Mouse (Mus musculus): ENCODE data around the gene Slc38a8.

The Slc38a8 gene

DNA sequence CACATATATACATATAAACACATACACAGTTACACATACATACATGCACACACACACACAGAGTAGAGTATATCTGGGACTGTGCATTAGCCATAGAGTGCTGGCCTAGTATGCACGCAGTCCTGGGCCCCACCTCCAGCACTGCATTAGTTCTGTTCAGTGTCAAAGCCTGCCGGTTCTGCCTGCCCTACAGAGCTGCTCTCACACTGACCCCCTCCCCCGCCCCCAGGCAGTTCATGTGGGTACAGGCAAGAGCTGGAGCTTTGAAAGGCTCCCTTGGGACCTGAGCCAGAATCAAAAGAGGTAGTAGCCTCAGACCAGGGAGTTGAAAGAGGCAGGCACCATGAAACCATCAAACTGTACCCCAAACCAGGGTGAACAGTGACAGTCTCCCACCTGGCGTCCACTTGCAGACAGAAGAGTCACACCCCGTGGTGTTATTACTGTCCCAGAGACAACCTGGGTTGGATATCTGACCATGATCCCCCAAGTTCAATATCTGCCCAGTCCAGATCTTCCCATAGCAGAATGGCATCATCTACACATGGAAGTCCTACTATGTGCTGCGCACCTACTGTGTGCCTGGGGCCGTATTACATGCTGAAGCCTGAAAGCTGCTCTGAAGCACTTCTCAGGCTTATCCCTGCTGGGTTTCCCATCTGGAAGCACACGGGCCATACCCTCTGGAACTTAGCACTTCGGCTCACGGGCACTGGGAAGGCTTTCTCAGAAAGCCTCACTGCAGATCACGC, 17.2 kb downstream of the Slc38a8 start:
- no peak for DNase-seq

DNA sequence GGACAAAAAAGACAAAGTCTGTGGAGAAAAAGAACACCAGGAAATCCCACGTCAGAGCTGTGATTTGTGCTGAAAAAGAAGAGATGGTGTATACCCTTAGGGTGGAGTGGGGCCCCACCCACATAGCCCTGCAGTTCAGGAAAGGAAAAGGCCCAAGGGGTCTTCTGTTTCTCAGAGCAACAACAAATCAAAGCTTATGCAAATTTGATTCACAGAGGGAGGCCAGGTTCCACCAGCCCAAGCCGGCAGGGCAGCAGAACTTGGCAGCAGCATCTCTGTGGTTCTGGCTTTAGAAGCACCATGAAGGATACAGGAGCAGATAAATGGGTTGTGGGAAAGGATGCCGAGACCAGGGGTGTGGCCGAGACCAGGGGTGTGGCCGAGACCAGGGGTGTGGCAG, 22.8 kb downstream of the Slc38a8 start:
- DNase-seq, result no peak

DNA sequence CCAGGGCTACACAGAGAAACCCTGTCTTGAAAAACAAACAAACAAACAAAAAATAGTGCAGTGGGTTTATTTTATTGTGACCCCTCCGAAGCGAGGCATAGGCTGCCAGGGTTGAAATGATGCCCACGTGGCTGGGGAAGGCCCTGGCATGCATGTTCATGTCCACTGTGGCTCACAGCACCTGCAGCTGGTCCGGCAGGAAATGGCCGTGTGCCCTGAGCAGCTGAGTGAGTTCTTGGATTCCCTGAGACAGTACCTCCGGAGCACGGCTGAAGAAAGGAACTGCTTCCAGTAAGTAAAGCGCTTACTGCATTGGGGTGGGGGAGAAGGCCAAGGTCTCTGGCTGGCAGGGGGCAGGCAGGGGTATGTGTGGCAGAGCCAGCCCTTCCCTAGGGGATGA, 33.4 kb downstream of the Slc38a8 start:
- DNase-seq, result no peak

DNA sequence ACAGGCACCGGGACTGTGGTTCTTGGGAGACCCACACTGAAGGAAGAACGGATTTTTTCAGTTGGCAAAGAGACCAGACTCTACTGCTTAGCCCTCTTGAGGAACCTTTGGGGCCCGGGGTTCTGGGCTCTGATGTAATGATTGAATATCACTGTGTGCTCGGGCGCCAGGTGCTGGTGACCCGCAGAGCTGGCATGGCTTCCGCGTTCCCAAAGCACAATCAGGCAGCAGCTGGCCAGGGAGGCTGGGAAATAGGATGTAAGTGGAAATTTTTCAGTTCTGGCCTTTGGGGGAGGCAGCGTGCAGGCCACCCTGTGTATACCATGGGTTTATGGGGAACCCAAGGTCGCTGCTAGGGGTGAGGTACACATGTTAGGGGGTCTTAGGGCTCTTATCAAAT, 34.7 kb downstream of the Slc38a8 start:
- no peak for DNase-seq

DNA sequence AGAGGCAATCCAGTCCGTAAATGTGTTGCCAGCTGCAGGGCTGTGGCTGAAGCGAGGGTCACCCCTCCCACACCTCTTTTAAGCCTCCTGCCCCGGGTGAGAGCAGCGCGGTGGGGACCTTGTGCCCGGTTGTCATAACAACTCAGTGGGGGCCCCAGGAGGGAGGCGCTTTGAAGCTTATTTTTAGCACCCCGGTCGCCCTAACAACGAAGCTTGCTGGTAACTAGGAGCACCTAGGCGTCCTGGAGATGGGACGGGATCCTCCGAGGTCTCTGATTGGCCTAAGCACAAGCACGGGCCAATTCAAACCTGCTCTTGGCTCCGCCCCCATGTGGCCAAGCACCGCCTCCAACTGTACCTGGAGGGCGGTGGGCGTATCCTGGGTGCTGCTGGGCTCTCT, 35.4 kb downstream of the Slc38a8 start:
- DNase-seq, result no peak

DNA sequence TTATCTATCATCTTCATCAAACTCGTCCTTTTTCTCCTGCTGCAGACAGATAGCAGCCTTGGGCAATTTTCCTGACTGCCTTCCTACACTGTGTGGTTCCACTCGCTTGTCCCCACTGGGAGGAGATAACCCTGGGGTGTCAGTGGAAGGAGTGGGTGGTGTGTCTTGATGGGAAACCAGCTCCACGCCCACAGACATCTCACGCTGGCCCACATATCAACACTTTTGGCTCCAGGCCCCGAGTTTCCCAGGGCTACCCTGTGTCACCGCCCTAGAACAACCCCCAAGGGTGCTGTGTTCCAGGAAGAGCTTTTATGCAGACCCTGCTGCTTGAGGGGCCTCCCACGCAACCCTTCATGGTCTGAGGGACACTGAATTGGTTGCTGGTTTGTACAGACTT, 37.8 kb downstream of the Slc38a8 start:
- no peak for DNase-seq

DNA sequence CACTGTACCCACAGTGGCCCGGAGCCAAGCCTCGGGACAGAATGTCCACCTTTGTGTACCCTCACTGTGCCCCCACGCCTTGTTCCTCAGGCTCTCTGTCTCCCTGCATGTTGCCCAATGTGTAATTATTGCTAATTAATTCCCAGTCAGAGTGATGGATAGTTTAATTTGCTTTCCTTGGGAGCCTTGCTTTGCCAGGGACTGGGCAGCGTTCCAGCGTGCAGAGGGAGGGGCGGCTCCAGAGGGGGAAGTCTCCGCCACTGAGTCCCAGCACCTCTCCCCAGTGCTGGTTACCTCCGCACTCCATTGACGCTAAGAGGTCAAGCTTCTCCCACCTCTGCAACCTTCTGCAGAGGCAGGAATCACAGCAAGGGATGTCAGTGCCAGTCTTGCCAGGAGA, 40.1 kb downstream of the Slc38a8 start:
- no peak for DNase-seq

DNA sequence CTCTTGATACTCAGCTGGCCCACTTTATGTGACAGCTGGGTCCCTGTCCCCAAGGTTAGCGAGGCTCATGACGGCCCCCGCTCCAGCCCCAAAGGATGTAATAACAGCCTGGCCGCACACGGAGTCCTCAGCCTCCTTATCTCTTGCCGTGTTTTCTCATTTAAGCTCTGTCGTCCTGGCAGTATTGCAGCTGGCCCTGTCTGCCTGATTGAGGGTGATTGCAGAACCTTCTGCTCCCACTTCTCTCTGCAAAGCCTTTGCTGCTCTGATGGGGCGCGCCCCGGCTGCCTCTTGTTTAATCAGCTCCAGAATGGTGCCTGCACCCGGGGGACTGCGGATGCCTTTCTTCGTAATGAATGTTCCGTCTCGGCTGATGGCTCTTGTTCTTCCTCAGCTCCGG, 41.8 kb downstream of the Slc38a8 start:
- no peak for DNase-seq

DNA sequence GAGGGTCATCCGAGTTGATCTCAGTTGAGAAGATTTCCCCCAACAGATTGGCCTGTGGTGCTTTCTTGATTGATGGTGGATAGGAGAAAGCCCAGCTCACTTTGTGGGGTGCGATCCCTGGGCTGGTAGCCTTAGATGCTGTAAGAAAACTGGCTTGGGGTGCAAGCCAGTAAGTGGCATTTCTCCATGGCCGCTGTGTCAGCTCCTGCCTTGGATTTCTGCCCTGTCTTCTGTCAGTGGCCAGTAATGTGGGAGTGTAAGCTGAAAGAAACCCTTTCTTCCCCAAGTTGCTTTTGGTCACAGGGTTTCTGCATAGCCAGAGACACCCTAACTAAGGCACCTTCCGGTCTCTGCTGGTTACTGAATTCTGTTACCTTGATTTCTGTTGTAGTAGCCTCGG, 45.5 kb downstream of the Slc38a8 start:
- DNase-seq, result no peak

DNA sequence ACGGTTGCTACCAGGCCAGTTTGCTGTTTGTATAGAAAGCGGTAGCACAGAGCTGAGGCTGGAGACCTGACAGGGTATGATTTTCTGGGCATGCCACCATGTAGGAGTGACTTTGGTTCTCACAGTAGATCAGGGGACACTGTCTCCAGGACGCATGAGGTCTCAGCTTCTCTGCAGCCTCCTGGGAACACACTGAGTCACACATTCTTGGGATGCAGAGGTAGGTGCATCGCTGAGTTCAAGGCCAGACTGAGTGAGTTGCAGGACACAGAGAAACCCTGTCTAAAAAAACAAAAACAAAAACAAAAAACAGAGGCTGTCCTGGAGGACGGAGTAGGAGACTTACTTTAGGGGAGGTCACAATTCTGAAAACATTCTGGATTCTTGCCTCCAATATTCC, 48.6 kb downstream of the Slc38a8 start:
- no peak for DNase-seq

DNA sequence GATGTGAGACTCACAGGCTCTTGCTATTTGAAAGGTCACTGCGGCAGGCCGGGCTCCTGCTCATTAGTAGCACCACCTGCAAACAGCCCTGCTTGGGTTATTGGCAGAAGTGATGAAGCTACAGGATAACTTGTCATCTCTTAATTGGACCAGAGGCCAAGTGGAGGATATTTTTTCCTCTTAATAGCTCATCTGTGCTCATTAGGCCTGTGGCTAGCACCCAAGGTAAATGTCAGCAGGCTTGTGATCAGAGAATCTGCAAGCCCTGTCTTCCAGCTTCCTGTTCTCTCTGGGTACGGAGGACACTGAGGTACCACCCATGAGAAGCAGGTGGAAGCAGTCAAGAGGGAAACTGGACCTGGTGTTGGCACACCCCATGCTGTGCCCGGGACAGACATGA, 50.4 kb downstream of the Slc38a8 start:
- no peak for DNase-seq

DNA sequence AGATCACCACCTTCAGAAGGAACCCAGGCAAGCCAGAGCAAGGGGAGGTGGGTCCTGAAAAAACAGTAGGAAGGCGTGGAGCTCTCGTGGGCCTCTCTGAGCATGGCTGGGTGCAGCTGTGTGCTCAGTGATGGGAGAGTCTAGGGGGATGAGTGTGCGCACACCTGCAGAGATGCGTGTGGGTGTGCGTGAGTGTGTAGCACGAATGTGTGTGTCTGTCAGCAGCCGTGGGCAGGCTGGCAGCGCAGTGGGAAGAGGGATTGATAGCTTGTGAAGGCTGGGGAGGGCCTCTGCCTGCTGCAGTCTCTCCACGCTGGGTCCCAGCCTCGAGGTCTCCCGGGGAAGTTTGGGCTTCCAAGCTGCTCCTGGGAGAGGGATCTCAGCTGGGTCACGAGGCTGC, 51.9 kb downstream of the Slc38a8 start:
- DNase-seq, result no peak

DNA sequence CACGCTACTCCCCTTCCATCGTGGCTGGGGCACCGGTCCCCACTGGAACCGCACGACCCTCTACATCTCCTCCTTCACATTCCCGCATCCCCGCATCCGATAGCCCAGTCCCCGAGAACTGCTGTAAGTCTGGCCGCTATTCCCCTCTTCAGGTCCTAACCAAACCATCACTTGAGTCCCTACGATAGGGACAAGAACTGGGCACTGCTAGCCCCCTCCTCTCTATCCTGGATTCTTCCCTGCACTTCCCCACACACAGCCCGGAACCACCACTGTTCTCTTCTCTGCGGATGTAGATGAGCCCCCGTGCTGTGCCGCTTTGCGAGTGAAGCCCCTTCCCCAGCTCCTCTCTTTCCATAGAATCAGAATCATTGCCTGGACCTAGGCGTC, 53.7 kb downstream of the Slc38a8 start:
- DNase-seq, result no peak

DNA sequence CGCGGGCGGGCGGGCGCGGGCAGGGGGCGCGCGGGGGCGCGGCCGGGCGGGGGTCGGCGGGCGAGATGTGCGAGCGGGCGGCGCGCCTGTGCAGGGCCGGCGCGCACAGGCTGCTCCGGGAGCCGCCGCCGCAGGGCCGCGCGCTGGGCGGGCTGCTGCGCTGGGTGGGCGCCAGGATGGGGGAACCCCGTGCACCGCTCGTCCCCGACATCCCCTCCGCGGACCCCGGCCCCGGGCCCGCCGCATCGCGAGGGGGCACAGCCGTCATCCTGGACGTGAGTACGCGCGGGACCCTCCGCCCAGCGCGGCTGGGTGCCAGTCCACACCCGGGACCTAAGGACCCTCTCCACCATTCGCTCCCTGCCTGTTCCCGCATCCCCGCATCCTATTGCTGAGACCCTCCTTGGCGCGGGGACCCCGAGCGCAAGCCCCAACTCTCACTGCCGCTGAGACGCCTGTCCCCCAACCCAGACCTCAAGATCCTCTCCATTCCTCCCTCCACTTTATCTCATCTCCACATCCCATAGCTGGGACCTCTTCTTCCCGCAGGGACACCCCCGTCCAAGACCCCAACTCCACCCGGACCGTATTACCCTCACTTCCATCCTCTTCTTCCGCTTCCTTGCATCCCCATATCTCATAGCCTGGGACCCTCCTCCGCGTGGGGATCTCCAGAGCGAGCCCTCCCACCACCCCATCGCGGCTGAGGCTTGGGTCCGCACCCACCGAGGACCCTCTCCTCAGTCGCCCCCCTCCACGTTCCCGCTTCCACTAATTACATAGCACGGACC, 54.3 kb downstream of the Slc38a8 start:
- DNase-seq, result no peak

DNA sequence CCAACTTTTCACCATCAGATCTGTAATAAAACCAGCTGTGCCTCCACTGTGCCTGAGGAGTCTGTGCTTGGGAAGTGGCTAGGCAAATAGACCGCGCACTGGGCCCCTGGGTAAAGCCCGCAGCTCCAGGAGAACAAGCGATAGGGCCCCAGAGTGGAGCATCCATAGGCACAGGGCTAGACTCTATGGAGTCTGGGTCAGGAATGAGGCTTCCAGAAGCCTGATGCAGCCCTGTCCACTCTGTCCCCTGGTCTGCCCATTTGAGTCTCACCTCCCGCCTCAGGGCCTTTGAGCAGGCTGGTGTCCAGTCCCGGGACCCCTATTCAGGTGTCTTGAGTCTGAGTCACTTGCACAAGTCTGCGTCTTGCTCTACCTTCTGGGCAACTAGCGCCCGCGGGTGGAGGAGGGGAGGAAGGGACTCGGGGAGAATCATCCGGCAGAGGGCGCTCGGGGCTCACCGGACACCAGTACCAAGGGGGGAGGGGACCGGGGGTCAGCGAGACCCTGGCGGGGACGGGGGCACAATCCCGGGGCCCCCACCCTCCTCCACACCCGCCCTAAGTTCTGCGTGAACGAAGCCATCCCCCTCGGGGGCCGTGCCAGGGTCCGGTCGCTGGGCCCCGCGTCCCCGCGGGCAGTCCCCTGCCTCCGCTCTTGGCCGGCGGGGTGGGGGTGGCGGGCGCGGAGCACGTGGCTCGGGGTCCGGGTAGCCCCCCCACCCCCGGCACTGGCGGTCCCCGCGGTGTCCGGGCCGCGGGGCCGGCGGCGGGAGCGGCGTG, 55.1 kb downstream of the Slc38a8 start, which contains the start of gene Necab2:
TSS of gene Necab2 (plus strand) at position 509 of the 779 bp plus-strand sequence.
- peak; percentile 76 to 88 for DNase-seq

DNA sequence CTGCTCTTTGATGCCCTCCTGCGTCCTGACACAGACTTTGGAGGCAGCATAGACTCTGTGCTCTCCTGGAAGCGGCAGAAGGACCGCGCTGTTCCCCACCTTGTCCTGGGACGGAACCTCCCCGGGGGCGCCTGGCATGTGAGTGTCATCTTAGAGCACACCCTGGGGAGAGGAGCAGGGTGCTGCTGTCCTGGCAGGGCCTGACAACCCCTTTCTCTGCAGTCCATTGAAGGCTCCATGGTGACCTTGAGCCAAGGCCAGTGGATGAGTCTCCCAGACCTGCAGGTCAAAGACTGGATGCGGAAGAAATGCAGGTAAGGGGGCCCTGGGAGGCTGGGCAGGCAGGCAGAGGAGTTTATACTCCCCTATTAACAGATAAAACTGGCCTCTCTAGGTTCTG, 58.5 kb downstream of the Slc38a8 start:
- no peak for DNase-seq

DNA sequence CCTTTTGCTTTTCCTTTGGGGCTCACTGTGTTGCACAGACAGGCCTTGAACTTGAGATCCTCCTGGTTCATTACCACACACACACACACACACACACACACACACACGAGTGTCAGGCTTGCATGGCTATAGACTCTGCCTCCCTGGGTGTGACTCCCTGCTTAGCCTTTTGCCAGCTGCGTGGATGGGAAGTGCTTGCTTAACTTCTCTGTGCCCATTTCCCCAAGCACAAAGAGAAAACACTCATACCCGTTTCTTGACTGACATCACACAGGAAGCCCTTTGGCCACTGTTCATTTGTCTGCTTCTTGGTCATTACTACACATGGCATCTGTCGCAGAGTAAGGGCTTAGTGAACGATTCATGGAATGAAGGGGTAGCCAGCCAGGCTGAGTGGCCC, 59.5 kb downstream of the Slc38a8 start:
- no peak for DNase-seq

DNA sequence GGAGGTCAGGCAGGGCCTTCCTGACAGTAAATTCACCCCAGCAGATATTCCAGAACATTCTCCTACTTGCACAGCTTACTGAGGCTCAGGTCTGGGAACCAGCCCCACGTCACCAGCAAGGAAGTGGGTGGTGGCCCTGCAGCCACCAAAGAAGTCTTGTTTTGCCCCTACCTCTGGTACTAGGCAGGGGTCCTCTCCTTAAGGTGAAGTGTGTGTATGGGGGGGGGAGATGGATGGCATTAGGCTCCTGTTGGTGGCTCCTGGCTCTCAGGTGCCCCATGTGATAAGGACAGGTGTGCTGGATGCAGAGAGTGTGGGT, 60.6 kb downstream of the Slc38a8 start:
- DNase-seq, result no peak

DNA sequence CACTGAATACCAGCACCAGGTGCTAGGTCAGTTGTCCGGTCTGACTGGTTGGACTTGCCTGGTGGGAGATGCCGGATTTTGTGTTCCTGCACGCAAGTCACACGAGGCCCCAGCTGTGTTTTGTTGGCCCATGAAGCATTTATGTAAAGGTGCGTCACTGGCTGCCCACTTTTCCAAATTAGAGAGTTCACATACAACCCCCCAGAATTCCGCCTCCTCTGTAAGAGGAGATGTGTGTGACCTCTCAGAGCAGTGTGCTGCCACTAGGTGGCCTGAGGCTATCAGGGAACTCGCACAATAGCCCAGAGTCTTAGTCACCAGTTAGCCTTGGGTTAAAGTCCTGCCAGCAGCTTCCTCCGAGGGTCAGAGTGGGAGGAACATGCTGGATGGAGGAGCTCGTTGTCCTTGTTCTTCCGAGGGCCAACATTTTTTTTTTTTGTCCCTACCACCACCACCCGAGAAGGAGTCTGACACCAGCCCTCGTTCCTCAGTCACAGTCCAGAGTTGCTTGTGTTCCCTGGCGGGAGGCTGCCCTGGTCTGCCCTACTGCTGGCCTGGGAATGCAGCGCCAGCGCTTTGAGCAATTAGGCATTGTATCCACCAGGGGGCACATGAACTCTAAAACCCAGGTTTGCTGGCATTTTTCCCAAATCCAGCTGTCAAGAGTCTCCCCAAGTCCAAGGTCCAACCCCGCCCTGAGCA, 61.1 kb downstream of the Slc38a8 start:
- DNase-seq, result peak; percentile 93

DNA sequence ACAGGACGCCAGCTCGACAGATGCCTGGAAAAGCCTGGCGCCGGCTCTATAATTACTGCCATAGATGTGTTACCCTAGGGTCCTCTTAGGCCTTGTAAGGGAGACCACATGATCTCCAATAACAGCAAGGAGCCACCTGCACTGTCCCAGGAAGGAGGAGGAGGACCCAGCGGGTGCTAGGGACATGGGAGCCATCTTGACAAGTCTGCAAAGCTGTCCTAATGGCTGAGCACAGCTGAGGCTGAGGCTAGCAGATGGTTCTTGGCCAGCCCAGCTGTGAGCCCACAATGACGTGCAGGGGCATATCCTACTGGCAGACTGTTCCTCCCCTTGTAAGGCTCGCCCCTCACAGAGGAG, 61.6 kb downstream of the Slc38a8 start:
- no peak for DNase-seq

DNA sequence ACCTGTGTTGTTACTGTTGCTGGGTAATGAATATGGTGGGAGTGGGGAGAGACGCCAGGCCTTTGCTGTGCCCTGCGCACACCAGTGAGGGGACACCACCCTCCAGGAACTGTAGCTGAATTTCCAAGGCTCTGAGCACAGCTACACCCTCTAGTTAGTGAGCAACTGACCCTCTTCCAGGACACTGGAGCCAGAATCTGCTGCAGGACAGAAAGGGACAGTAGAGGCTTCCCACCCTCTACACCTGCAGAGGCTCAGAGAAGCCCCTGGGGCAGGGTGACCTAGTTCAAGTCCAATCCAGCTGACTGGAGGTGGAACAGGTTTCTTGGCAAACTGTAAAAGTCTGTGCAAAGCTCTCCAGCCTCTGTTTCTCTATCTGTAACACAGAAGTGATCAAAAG, 62.1 kb downstream of the Slc38a8 start:
- DNase-seq, result no peak

DNA sequence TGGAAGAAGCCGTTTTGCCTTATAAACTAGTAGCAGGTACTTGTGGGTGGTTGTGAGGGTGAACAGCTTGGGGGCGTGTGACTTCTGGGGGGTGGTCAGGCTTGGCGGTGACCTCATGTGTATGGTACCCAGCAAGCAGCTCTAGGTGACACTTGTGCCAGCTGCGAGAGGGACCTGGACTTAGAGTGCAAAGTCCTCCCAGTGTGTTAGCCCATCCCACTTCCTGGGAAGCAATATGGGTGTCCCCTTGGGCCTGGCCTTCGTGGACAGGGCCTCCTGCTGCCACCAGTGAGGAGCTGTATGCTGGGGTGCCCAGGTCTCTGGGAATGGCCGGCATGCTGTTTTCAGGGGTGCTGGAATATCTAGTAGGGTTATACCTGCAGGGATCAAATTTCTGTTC, 62.6 kb downstream of the Slc38a8 start:
- DNase-seq, result peak in 1 of 2 experiments; percentile 66

DNA sequence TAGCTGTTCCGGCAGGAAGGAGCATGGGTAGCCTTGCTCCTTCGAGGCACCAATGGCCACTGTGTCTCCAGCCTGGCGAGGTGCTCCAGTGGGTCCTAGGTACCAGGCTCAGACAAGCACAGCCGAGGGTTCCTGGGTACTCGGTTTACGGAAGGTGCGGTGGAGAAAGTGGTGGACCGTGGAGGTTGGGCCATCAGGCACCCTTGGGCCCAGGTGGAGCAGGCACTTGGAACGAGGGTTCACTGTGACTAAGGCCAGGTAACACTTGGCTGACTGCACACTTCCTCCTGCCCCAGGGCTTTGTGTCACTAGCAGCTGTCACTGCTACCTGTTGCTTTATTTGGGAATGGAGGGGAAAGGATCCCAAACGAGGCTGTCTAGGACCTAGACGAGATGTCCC, 64.0 kb downstream of the Slc38a8 start:
- DNase-seq, result peak in 1 of 2 experiments; percentile 52
